Mouse (Mus musculus) heart, adult 2 months (tissue): ENCODE measurements around the gene Zbtb3. TPM values are rescaled to one million over a fixed set of nuclear protein-coding genes. Genes with fewer than 3 reads are reported as not detected.

Experiments used
- DNase-seq, 2 experiments: peaks; one replicate each; pipeline ENCODE4 v3.0.0; 2021
- H3K27ac ChIP-seq: fragments of 200-600 bp; 2 replicates; pipeline ENCODE4 v1.8.1; 2022
- H3K27me3 ChIP-seq: fragments of 200-500 bp; 2 replicates; pipeline ENCODE4 v1.6.1; 2012; ENCODE audit warnings: mild to moderate bottlenecking, low read length, inconsistent platforms, mixed read lengths; ENCODE audit not compliant: control insufficient read depth, insufficient read depth
- H3K36me3 ChIP-seq: fragments of 200-500 bp; 2 replicates; pipeline ENCODE4 v1.6.1; 2012; ENCODE audit warnings: low read length, inconsistent platforms; ENCODE audit not compliant: control insufficient read depth, insufficient read depth
- H3K4me1 ChIP-seq: fragments of 200-500 bp; 2 replicates; pipeline ENCODE4 v1.6.1; 2011; ENCODE audit warnings: low read length; ENCODE audit not compliant: control insufficient read depth, insufficient read depth
- H3K4me3 ChIP-seq: fragments of 200-600 bp; 2 replicates; pipeline ENCODE4 v1.8.1; 2022
- H3K79me2 ChIP-seq: fragments of 200-500 bp; replicated peaks from 2 replicates; pipeline ENCODE4 v1.6.1; 2012; ENCODE audit warnings: mild to moderate bottlenecking, inconsistent platforms, low read length, moderate library complexity, mixed read lengths; ENCODE audit not compliant: control insufficient read depth, insufficient read depth
- H3K9ac ChIP-seq: fragments of 200-500 bp; 2 replicates; pipeline ENCODE4 v1.6.1; 2012; ENCODE audit warnings: low read depth, mild to moderate bottlenecking, control low read depth, inconsistent platforms, low read length, mixed read lengths
- CTCF ChIP-seq: fragments of 200-600 bp; IDR thresholded peaks from 2 replicates; pipeline ENCODE4 v1.8.1; 2022; ENCODE audit warnings: antibody characterized with exemption, mild to moderate bottlenecking, moderate library complexity
- EP300 ChIP-seq: fragments of 200-500 bp; IDR thresholded peaks from 2 replicates; pipeline ENCODE4 v1.6.1; 2011; ENCODE audit warnings: low read depth, low read length, control low read depth; ENCODE audit not compliant: insufficient read depth
- POLR2A ChIP-seq: fragments of 200-500 bp; IDR thresholded peaks from 2 replicates; pipeline ENCODE4 v1.6.1; 2011; ENCODE audit warnings: mild to moderate bottlenecking, low read depth, low read length, control low read depth; ENCODE audit not compliant: insufficient read depth
- WGBS: fragments of 180-500 bp; shearing (Covaris S2); methylation state at CpG from one replicate; pipeline ENCODE4 v1.1.7; 2018; 5-methylcytosine and 5-hydroxymethylcytosine counted together
- intact Hi-C: fragments of 180-260 bp; cut with DNase I; formaldehyde crosslinking; loops from one replicate; pipeline ENCODE4 v1.15.1; 2025
- polyA plus RNA-seq: library from polyadenylated mRNA; depleted of rRNA; stranded (reverse); fragments of >200 nt; gene quantifications from 2 replicates; pipeline ENCODE4 v1.2.3, GENCODE M21; 2012
- total RNA-seq, 2 experiments: library from RNA; stranded (reverse); gene quantifications; 2 replicates each; pipeline ENCODE4 v1.2.3; 2021

Zbtb3 gene
- total and polyA plus RNA-seq, 3 experiments, result 1.4 to 2.0 (median 1.5) TPM

DNA sequence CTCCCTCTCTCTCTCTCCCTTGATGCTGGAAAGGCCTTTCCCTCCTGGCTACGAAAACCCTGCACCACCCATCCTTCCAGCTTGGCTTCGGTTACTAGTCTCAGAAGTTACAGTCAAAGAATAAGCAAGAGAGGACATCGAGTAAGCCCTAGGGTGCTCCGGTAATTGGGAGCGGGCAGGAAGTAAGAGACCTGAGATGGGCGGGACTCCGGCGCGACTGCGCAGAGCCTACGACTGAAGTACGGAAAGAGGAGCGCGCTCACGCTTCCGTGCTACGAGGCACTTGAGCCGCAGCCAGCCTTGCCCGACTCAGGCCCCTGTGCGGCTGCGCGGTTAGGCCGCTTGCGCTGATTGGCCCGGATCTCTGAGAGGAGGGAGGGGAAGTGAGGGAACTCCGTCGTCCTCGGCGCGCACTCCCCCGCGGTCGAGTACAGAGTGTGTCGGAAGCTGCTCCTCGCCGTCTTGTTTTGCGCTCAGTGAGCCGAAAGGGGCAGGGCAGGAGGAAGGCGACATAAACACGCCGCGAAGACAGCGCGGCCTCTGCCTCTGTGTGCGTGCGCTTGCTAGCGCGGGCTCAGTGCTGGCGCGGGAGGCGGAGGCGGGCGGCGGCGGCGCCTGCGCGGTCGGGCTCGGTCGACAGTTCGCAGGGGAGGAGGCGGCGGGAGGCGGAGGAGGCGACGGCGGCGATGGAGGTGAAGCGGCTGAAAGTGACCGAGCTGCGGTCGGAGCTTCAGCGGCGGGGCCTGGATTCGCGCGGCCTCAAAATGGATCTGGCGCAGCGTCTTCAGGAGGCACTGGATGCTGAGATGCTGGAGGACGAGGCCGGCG lies 17.5 kb downstream of the Zbtb3 start, which contains the start of gene Hnrnpul2:
Hnrnpul2 (plus strand) TSS at position 415 of the 828 bp plus-strand sequence.
- under 1% methylated on average over 83 of the region's 83 CpGs for WGBS
- peaks cover 1% of the 10 kb centered on the region; the same call in 1 of the 2 replicates for H3K79me2 ChIP-seq
- H3K36me3 ChIP-seq, result peaks cover 27% of the 10 kb centered on the region
- H3K4me3 ChIP-seq, result peak within 1 kb of the TSS; percentile 86
- TF ChIP-seq POLR2A (peak; percentile 97), EP300 (0 out of 2 replicates have a peak, but pooled peaks have one; percentile 11), CTCF (no peak)
- peaks cover 7% of the 10 kb centered on the region for H3K4me1 ChIP-seq
- H3K27ac ChIP-seq, result peak within 1 kb of the TSS; percentile 97
- H3K27me3 ChIP-seq, result no peaks in the 10 kb centered on the region
- peak; percentile 98 to 99 for DNase-seq
- intact Hi-C loops, result loop anchor here (2.0 to 5.0 kb wide), 6 partner anchors 17 to 98 kb away; partner anchors contain the start of genes 1700092M07Rik, Ganab, Nxf1 and Slc3a2
- H3K9ac ChIP-seq, result peak within 1 kb of the TSS; percentile 93

DNA sequence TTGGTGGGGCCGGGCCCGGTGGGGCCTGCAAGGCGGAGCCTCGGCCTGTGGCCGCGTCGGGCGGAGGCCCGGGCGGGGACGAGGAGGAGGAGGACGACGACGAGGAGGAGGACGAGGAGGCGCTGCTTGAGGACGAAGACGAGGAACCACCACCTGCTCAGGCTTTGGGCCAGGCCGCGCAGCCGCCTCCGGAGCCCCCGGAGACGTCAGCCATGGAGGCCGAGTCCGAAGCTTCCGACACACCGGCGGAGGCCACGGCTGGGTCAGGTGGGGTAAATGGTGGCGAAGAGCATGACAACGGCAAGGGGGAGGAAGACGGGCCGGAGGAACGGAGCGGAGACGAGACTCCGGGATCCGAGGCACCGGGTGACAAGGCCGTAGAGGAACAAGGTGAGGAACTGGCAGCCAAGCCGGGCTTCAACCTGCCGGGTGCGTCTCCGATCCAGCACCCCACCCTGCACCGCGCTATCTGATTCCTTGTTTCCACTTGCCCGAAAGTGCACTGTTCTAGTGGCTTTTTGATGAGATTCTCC lies 18.1 kb downstream of the Zbtb3 start:
- H3K4me1 ChIP-seq, result peaks cover 7% of the 10 kb centered on the region
- peaks cover 27% of the 10 kb centered on the region for H3K36me3 ChIP-seq
- no peak for DNase-seq
- WGBS, result under 1% methylated on average over 46 of the region's 48 CpGs
- peak overlapping the region; percentile 97 for H3K27ac ChIP-seq
- no peaks in the 10 kb centered on the region for H3K27me3 ChIP-seq
- peak overlapping the region; percentile 93 for H3K9ac ChIP-seq
- no peak for TF ChIP-seq CTCF
- peaks cover 1% of the 10 kb centered on the region; the same call in 1 of the 2 replicates for H3K79me2 ChIP-seq
- H3K4me3 ChIP-seq, result peak overlapping the region; percentile 86
- intact Hi-C loops, result loop anchor here (5.0 kb wide), 1 partner anchor 77 kb away; the partner anchor contains the start of gene Ganab

DNA sequence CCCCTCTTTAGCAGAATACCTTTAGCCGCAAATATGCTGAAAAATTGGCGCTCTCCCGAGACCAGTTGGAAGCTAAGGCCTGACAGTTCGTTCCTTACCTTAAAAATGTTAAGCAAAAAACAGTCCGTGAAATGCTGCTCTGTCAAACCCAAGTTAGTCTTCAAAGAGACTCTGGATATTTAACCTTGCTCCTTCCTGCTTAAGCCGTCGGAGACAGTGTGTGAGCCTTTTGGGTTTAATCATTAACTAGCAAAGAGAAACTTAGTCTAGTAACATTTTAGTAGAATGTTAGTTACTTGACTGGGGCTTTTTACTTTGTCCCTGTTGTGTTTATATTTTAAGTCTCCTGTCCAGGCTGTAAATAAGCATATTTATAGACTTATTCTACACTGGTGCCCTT lies 18.8 kb downstream of the Zbtb3 start:
- Histone ChIP-seq H3K9ac (peak overlapping the region; percentile 93), H3K27ac (peak overlapping the region; percentile 97), H3K4me1 (peaks cover 7% of the 10 kb centered on the region), H3K79me2 (peaks cover 1% of the 10 kb centered on the region; the same call in 1 of the 2 replicates), H3K27me3 (no peaks in the 10 kb centered on the region), H3K4me3 (peak overlapping the region; percentile 86), H3K36me3 (peaks cover 31% of the 10 kb centered on the region)
- intact Hi-C loops, result loop anchor here (5.0 kb wide), 1 partner anchor 76 kb away; the partner anchor contains the start of gene Ganab
- under 1% methylated on average over 7 of the region's 7 CpGs for WGBS
- no peak for DNase-seq
- TF ChIP-seq EP300, result no peak
- TF ChIP-seq CTCF, result no peak
- no peak for TF ChIP-seq POLR2A

DNA sequence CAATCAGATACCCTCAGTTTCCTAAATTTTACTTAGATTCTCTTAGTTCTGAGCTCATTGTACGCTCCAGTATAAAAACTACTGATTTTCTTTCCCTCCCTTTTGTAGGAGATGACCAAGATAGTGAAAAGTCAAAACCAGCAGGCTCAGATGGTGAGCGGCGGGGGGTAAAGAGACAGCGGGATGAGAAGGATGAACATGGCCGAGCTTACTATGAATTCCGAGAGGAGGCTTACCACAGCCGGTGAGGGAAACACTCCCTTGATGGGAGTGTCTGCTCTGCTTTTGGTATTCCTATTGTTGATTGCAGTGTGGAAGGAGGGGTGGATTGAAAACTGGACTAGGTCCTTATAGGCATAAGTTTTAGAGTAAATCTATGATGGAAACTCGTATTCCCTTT lies 20.3 kb downstream of the Zbtb3 start:
- Histone ChIP-seq H3K9ac (no peak overlapping the region), H3K36me3 (peaks cover 42% of the 10 kb centered on the region), H3K27ac (no peak overlapping the region), H3K4me3 (peak overlapping the region; percentile 86; the same call in 1 of the 2 replicates), H3K79me2 (0 out of 2 replicates have a peak, but pooled peaks cover 2% of the 10 kb centered on the region), H3K4me1 (peaks cover 7% of the 10 kb centered on the region), H3K27me3 (no peaks in the 10 kb centered on the region)
- DNase-seq, result no peak
- intact Hi-C loops, result loop anchor here (2.0 to 5.0 kb wide), 2 partner anchors 14 to 75 kb away; partner anchors contain the start of genes Bscl2 and Ganab
- 40% methylated on average over 8 of the region's 8 CpGs for WGBS
- TF ChIP-seq POLR2A, result no peak
- no peak for TF ChIP-seq CTCF
- TF ChIP-seq EP300, result no peak

DNA sequence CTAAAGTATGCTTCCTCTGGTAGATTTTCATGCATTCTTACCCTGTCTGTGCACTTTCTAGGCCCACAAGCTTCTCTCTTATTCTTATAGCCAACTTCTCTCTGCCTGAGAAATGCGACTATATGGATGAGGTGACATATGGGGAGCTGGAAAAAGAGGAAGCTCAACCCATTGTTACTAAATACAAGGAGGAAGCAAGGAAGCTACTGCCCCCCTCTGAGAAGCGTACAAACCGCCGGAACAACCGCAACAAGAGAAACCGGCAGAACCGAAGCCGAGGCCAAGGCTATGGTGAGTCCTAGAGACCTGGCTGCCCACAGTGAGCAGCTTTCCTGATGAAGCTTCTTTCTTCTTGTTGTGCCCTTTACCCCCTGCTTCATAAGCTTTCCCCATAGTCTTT lies 27.3 kb downstream of the Zbtb3 start, which contains the start of gene AC129217.1:
AC129217.1 (plus strand) TSS at position 114 of the 400 bp plus-strand sequence.
- Histone ChIP-seq H3K27me3 (no peaks in the 10 kb centered on the region), H3K9ac (no peak within 1 kb of the TSS), H3K4me3 (no peak within 1 kb of the TSS), H3K79me2 (peaks cover 2% of the 10 kb centered on the region; the same call in 1 of the 2 replicates), H3K36me3 (peaks cover 35% of the 10 kb centered on the region), H3K4me1 (no peaks in the 10 kb centered on the region), H3K27ac (no peak within 1 kb of the TSS)
- no peak for TF ChIP-seq EP300
- TF ChIP-seq CTCF, result no peak
- TF ChIP-seq POLR2A, result no peak
- WGBS, result 80% methylated on average over 8 of the region's 8 CpGs
- intact Hi-C loops, result no loop called here
- no peak for DNase-seq

DNA sequence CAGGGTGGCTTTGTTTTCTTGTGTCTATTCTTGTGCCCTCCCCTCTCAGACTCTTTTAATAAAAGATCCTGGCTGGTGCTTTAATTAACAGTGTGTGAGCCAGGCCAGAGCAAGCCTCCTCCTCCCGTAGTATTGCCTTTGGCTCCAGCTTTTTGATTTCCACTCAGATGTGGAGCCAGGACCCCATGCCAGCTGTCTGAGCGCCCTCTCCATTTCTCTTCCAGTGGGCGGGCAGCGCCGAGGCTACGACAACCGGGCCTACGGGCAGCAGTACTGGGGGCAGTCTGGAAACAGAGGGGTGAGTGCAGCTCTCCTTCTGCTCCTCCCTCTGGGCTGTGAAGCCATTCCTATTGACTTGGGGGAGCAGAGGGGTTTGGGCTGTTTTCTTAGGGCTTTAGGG lies 28.3 kb downstream of the Zbtb3 start:
- H3K36me3 ChIP-seq, result peaks cover 34% of the 10 kb centered on the region
- H3K4me1 ChIP-seq, result no peaks in the 10 kb centered on the region
- no peak for DNase-seq
- intact Hi-C loops, result no loop called here
- H3K4me3 ChIP-seq, result no peak overlapping the region
- peaks cover 2% of the 10 kb centered on the region; the same call in 1 of the 2 replicates for H3K79me2 ChIP-seq
- 82% methylated on average over 8 of the region's 8 CpGs for WGBS
- H3K27me3 ChIP-seq, result no peaks in the 10 kb centered on the region
- H3K9ac ChIP-seq, result no peak overlapping the region
- no peak for TF ChIP-seq EP300
- no peak for TF ChIP-seq POLR2A
- TF ChIP-seq CTCF, result no peak
- H3K27ac ChIP-seq, result no peak overlapping the region
